Mouse (Mus musculus): Measurements from ENCODE around the gene Ss18l2. TPM values are rescaled to one million over a fixed set of nuclear protein-coding genes. Genes with fewer than 3 reads are reported as not detected.
A peak's percentile ranks its signal among the peaks of the same experiment; 100 is the strongest.

Gene Ss18l2
- total and polyA plus RNA-seq, 3 experiments: 40.2 to 77.0 (median 41.5) TPM

DNA sequence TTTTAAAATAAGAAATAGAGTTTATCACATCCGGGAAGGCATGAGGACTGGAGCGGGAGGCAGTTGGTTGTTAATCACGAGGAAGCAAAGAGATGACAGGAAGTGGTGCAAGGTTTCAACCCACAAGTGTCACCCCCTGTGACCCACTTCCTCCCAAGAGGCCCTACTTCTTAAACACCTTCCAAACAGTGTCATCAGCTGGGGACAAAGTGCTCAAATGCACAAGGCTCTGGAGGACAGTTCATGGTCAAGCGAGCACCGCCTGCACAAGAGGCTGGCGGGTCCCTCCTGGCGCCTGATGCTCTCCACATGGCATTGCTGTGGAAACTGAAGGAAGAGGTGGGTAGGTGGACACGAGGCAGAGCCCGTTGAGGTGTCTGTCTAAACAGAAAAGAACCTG lies 35.1 kb upstream of the Ss18l2 start:
- no peak overlapping the region for H3K27ac ChIP-seq (ENCODE audit: insufficient read depth, low read depth)
- H3K79me2 ChIP-seq (replicated peaks; ENCODE audit: control insufficient read depth, extremely low read depth, insufficient read depth, poor library complexity, severe bottlenecking): no peaks in the 10 kb centered on the region
- in situ Hi-C loops (cut with MboI; ENCODE audit: low pct_ligation_motif_present, low pct_unique_long_range_greater_than_20kb, low sequenced_read_pairs): no loop called here
- peaks cover 27 to 81% of the 10 kb centered on the region in 2 experiments for H3K4me1 ChIP-seq (ENCODE audit: control insufficient read depth in 1 of 2, insufficient read depth in 2 of 2)
- no peak overlapping the region for H3K9ac ChIP-seq (ENCODE audit: insufficient read depth, low read depth)
- peaks cover 0 to 14% of the 10 kb centered on the region in 2 experiments for H3K36me3 ChIP-seq (replicated peaks in 1 of 2; ENCODE audit: control insufficient read depth in 1 of 2, insufficient read depth in 1 of 2, low read length in 1 of 2)
- peak; percentile 56 for TF ChIP-seq ETS1 (conservative IDR thresholded peaks at IDR 0.05; ENCODE audit: low read depth, low read length)
- no peak for TF ChIP-seq CHD2 (IDR thresholded peaks at IDR 0.05; ENCODE audit: low read length)
- TF ChIP-seq JUND (conservative IDR thresholded peaks at IDR 0.05; ENCODE audit: low read depth, low read length): no peak
- no peak for TF ChIP-seq POLR2AphosphoS2 (IDR thresholded peaks at IDR 0.05; ENCODE audit: low read depth, low read length)
- peak; percentile 59 for TF ChIP-seq HCFC1 (IDR thresholded peaks at IDR 0.05; ENCODE audit: low read depth, low read length)
- TF ChIP-seq MAFK (IDR thresholded peaks at IDR 0.05; ENCODE audit: insufficient replicate concordance, low read length): no peak
- peak; percentile 58; the same call in 1 of the 2 replicates for TF ChIP-seq TBP (conservative IDR thresholded peaks at IDR 0.05; ENCODE audit: low read depth, low read length)
- peak; percentile 49; the same call in 1 of the 2 replicates for TF ChIP-seq TCF12 (IDR thresholded peaks at IDR 0.05; ENCODE audit: low read depth, low read length)
- no peak for TF ChIP-seq CTCF (conservative IDR thresholded peaks at IDR 0.05 in 1 of 2, IDR thresholded peaks at IDR 0.05 in 1 of 2; ENCODE audit: low read depth in 2 of 2, low read length in 2 of 2)
- no peak for TF ChIP-seq JUN (IDR thresholded peaks at IDR 0.05; ENCODE audit: insufficient read depth, low read depth, low read length)
- TF ChIP-seq EP300 (IDR thresholded peaks at IDR 0.05; ENCODE audit: low read length): 0 out of 2 replicates have a peak, but pooled peaks have one; percentile 47
- TF ChIP-seq ZMIZ1 (IDR thresholded peaks at IDR 0.05; ENCODE audit: low read depth, low read length): no peak
- TF ChIP-seq NELFE (IDR thresholded peaks at IDR 0.05; ENCODE audit: low read depth, low read length): no peak
- no peak for TF ChIP-seq MYC (IDR thresholded peaks at IDR 0.05; ENCODE audit: low read depth, low read length)
- TF ChIP-seq SMC3 (IDR thresholded peaks at IDR 0.05; ENCODE audit: low read depth, low read length): no peak
- peak; percentile 59 for TF ChIP-seq BHLHE40 (IDR thresholded peaks at IDR 0.05; ENCODE audit: low read depth, low read length)
- no peak for TF ChIP-seq MAX (IDR thresholded peaks at IDR 0.05; ENCODE audit: low read length)
- no peak for TF ChIP-seq GABPA (IDR thresholded peaks at IDR 0.05; ENCODE audit: insufficient replicate concordance, low read depth, low read length)
- TF ChIP-seq MXI1 (IDR thresholded peaks at IDR 0.05; ENCODE audit: low read depth, low read length): no peak
- H3K9me3 ChIP-seq (replicated peaks; ENCODE audit: low read length): no peaks in the 10 kb centered on the region
- peak overlapping the region in 1 of 3 experiments; percentile 38 for H3K4me3 ChIP-seq (replicated peaks in 1 of 3; ENCODE audit: low read depth in 2 of 3, low read length in 2 of 3, poor library complexity in 1 of 3)
- dilution Hi-C loops (cut with MboI; ENCODE audit: extremely low pct_ligation_motif_present, extremely low pct_unique_long_range_greater_than_20kb, low sequenced_read_pairs): no loop called here
- peaks cover 5% of the 10 kb centered on the region for H3K27me3 ChIP-seq (replicated peaks)
- DNase-seq (ENCODE audit: extremely low read depth): peak; percentile 81
- H3K4me2 ChIP-seq (ENCODE audit: insufficient read depth, low read depth, poor library complexity, severe bottlenecking): 0 out of 2 replicates have a peak overlapping the region, but pooled peaks have one; percentile 1

DNA sequence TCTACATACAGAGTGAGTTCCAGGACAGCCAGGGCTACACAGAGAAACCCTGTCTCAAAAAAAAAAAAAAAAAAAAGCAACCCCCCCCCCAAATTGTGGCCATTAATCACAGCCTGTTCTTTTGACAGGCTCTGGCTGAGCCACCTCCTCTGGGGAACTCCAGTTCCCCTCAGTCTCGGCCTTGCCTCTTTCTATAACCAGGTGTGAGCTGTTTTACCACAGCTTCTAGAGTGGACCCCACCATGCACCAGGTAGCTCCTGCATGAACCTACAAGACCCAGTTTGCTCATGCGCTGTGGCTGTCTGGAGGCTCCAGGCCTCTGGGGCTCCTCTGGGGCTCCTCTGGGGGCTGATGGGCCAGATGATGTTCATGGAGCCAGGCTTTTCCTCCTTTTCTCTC lies 34.6 kb upstream of the Ss18l2 start:
- TF ChIP-seq ZKSCAN1 (IDR thresholded peaks at IDR 0.05; ENCODE audit: borderline replicate concordance, low read depth, low read length) (no peak), MAX (IDR thresholded peaks at IDR 0.05; ENCODE audit: low read length) (no peak), ELF1 (IDR thresholded peaks at IDR 0.05; ENCODE audit: low read depth, low read length) (no peak), TCF12 (IDR thresholded peaks at IDR 0.05; ENCODE audit: low read depth, low read length) (no peak), USF2 (conservative IDR thresholded peaks at IDR 0.05; ENCODE audit: low read depth, low read length) (no peak), SMC3 (IDR thresholded peaks at IDR 0.05; ENCODE audit: low read depth, low read length) (no peak), EP300 (IDR thresholded peaks at IDR 0.05; ENCODE audit: low read length) (no peak), ZMIZ1 (IDR thresholded peaks at IDR 0.05; ENCODE audit: low read depth, low read length) (no peak), POLR2AphosphoS2 (IDR thresholded peaks at IDR 0.05; ENCODE audit: low read depth, low read length) (no peak), MAZ (IDR thresholded peaks at IDR 0.05; ENCODE audit: low read depth, low read length) (no peak), MYC (IDR thresholded peaks at IDR 0.05; ENCODE audit: low read depth, low read length) (no peak), BHLHE40 (IDR thresholded peaks at IDR 0.05; ENCODE audit: low read depth, low read length) (no peak), E2F4 (IDR thresholded peaks at IDR 0.05; ENCODE audit: insufficient replicate concordance, low read depth, low read length) (no peak), CTCF (conservative IDR thresholded peaks at IDR 0.05 in 1 of 2, IDR thresholded peaks at IDR 0.05 in 1 of 2; ENCODE audit: low read depth in 2 of 2, low read length in 2 of 2) (no peak)
- H3K36me3 ChIP-seq (replicated peaks in 1 of 2; ENCODE audit: control insufficient read depth in 1 of 2, insufficient read depth in 1 of 2, low read length in 1 of 2): peaks cover 0 to 14% of the 10 kb centered on the region in 2 experiments
- H3K79me2 ChIP-seq (replicated peaks; ENCODE audit: control insufficient read depth, extremely low read depth, insufficient read depth, poor library complexity, severe bottlenecking): no peaks in the 10 kb centered on the region
- H3K4me1 ChIP-seq (ENCODE audit: control insufficient read depth in 1 of 2, insufficient read depth in 2 of 2): peaks cover 25 to 76% of the 10 kb centered on the region in 2 experiments
- peak overlapping the region in 1 of 3 experiments; percentile 26 for H3K4me3 ChIP-seq (replicated peaks in 1 of 3; ENCODE audit: low read depth in 2 of 3, low read length in 2 of 3, poor library complexity in 1 of 3)
- H3K27me3 ChIP-seq (replicated peaks): peaks cover 2% of the 10 kb centered on the region
- H3K9me3 ChIP-seq (replicated peaks; ENCODE audit: low read length): no peaks in the 10 kb centered on the region
- no peak overlapping the region for H3K9ac ChIP-seq (ENCODE audit: insufficient read depth, low read depth)
- no peak overlapping the region for H3K27ac ChIP-seq (ENCODE audit: insufficient read depth, low read depth)
- no peak for DNase-seq (ENCODE audit: extremely low read depth)
- 0 out of 2 replicates have a peak overlapping the region, but pooled peaks have one; percentile 4 for H3K4me2 ChIP-seq (ENCODE audit: insufficient read depth, low read depth, poor library complexity, severe bottlenecking)
- in situ Hi-C loops (cut with MboI; ENCODE audit: low pct_ligation_motif_present, low pct_unique_long_range_greater_than_20kb, low sequenced_read_pairs) (no loop called here), dilution Hi-C loops (cut with MboI; ENCODE audit: extremely low pct_ligation_motif_present, extremely low pct_unique_long_range_greater_than_20kb, low sequenced_read_pairs) (no loop called here)

Measured in CH12.LX (cell line).